Mouse (Mus musculus): ENCODE measurements around the gene Gucy2g.

Gucy2g gene

GRCm38 (mm10) chr19:55247991-55248520, 7.0 kb upstream of the Gucy2g start:
- DNase-seq (ENCODE audit: low spot score) = no peak

DNA sequence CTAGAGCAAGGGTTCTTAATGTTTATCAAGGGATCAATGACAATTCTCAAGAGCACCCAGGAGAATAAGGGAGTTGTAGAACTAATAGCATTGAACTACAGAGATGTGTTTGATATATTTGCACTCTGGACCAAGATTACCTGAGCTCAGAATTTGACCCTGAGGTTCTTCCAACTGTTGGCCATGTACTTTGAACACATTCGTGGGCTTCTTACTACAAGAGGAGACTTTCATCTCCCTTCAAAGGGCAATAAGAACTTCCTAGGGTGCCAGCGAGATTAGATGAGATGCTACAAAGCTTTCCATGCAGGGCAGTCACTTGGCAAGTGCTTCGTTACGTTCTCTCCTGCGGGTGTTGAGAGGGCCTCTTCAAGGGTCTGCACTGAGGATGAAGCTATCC, 6.5 kb upstream of the Gucy2g start:
- no peak for DNase-seq (ENCODE audit: low spot score)

DNA sequence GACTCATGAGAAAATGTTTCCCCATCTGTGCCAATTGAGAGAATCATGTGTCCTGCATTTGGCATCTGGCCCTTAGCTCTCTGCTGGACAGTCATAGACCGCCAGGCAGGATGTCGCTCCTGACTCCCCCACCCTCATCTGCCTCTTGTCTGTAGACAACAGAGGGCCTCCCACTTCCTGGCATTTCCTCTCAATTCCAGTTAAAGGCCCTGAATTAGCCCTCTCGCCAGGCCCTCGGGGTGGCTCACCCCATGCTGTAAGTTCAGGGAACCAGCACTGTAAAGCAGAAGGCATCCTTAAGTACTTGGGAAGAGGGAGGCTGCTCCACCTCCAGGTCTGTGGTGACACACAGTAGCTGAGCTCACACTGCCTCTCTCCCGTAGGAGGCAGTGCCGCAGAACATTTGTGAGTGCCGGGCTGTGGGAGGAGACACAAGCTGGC, 3.8 kb upstream of the Gucy2g start:
- peak; percentile 51 for DNase-seq (ENCODE audit: low spot score)

GRCm38 (mm10) chr19:55239766-55240426, 1.1 kb downstream of the Gucy2g start:
- no peak for DNase-seq (ENCODE audit: low spot score)

DNA sequence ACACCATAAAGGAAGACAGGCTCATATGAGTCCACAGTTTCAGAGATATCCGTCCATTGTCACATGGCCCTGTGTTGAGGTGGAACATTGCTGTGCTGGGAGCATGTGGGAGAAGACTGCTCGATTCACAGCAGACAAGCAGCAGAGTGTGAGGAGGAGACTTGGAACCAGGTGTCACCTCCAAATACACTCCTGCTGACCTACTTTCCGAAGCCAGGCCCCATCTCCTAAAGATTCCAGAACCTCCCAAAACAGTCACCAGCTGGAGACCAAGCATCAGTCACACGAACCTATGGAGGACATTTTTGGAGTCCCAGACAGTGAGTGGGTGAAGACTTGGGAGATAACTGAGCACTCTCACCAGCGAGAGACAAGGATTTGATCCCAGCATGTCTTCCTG, 4.5 kb downstream of the Gucy2g start:
- no peak for DNase-seq (ENCODE audit: low spot score)

GRCm38 (mm10) chr19:55236026-55236425, 5.0 kb downstream of the Gucy2g start:
- no peak for DNase-seq (ENCODE audit: low spot score)

DNA sequence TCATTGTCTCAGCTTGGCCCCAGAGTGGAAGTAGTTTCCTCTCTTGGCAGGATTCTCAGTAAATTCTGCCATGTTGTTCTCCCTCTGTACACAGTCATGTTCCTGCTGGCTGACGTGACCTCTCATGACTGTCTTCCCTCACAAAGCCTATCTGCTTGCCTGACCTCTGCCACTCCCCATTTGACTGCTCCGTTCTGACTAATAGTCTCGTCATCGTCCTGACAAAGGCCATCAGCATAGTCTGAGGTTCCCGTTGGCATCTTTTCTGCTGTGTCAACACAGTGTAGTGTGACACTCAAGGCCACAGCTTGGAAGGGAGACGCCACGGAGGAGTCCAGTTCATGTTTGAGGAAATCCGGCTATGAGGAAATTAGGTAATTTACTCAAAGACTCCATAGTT, 8.9 kb downstream of the Gucy2g start:
- no peak for DNase-seq (ENCODE audit: low spot score)

- no peak for DNase-seq (ENCODE audit: low spot score)
These were observed 10.0 kb downstream of the Gucy2g start for GRCm38 (mm10) chr19:55231081-55231480.

DNA sequence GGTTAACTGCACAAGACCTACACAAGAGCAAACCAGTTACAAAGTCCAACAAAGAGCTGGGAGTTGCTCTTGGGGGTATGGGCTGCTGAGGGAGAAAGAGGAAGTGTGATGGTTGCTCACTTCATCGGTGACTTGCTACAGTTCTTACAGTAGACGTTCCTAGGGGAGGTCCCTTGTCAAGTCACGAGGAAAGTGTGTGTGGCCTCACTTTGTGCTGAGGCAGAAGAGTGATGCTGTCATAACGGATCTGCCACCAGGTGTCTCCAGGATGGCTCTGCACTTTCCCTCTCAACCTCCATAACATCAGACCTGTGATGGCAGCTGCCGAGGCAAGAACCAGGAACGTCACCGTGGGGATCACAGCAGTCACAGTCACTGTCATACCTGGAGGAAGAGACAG, 13.9 kb downstream of the Gucy2g start:
- DNase-seq (ENCODE audit: low spot score) = no peak

GRCm38 (mm10) chr19:55226621-55227020, 14.4 kb downstream of the Gucy2g start:
- no peak for DNase-seq (ENCODE audit: low spot score)

DNA sequence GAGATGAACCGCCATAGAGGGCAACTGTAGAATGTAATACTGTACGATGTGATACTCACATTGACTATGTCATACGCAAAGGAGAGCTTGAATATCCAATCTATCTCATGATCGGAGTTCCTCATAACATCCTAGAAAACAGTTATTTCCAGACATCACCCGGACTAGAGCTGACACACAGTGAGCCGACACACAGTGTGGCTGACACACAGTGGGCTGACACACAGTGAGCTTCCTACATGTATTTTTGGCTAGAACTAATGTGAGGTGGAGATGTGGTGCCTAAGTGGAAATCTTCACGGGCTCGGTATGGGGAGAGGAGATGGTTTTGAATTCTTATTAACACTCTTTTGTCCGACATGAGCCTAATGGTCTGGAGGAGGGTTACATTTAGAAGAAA, 18.8 kb downstream of the Gucy2g start:
- no peak for DNase-seq (ENCODE audit: low spot score)

- DNase-seq (ENCODE audit: low spot score) = no peak
These were observed 19.8 kb downstream of the Gucy2g start for GRCm38 (mm10) chr19:55221208-55221607.

DNA sequence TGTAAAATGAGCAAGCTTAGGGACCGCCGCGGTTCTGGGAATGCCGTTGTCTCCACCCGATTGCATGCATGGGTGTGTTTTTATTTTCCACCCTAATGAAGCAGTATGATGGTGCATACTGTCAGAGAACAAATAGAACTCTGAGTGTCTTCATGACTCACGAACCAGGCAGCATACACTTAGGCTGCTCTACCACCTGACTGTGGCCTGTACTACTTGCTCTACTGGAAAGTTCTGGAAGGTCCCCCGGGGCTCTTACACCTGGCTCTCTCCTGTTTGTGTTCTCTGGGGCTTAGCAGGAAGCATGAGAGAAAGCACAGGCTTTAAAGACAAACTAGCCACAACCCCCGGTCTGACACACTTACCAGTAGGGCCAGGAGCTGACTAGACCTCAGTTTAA, 21.7 kb downstream of the Gucy2g start:
- DNase-seq (ENCODE audit: low spot score) = no peak

GRCm38 (mm10) chr19:55218741-55219221, 22.3 kb downstream of the Gucy2g start:
- no peak for DNase-seq (ENCODE audit: low spot score)

DNA sequence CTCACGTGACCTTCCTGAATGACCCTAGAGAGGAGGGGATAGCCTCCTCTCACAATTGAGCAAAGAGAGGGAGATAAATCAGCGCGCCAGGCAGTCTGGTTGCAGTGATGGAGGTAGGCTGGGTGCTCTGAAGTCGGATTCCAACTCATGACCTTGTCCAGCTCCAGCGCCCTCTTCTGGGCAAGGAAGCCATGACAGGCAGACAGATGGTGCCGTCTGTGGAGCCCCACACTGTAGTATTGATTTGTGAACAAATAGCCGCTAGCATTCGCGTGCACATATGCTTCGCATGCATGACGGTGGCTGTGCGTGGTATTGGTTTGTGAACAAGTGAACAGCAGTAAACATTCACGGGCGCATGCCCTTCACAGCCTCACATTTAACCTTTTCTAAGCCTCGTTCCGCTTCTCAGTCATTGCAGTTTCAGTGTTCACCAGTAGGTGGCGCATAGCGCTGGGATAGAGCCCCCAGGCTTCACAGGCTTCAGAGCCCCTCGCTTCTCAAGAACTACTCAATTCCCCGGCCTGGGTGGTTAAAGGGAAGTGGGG, 22.8 kb downstream of the Gucy2g start:
- peak; percentile 81 for DNase-seq (ENCODE audit: low spot score)

DNA sequence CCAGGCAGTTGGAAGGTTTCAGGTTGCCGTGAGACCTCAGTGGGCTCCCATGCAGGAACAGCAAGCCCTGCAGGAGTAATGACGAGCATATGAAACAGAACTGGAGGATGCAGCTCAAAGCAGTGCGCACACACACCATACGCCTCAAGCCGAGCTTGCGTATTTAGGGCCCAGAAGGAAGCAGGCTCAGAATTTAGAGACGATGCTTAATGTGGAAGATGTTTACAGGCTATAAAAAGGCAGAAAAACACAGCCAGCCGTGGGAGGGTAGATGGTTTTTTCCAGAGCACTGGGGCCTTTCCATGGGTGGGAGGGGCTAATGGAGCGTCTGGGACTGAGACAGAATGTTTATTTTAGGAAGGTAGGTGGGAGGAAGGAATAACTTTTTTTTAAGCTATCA, 23.7 kb downstream of the Gucy2g start:
- peak; percentile 70 for DNase-seq (ENCODE audit: low spot score)

- no peak for DNase-seq (ENCODE audit: low spot score)
These were observed 24.2 kb downstream of the Gucy2g start for GRCm38 (mm10) chr19:55216876-55217275.

DNA sequence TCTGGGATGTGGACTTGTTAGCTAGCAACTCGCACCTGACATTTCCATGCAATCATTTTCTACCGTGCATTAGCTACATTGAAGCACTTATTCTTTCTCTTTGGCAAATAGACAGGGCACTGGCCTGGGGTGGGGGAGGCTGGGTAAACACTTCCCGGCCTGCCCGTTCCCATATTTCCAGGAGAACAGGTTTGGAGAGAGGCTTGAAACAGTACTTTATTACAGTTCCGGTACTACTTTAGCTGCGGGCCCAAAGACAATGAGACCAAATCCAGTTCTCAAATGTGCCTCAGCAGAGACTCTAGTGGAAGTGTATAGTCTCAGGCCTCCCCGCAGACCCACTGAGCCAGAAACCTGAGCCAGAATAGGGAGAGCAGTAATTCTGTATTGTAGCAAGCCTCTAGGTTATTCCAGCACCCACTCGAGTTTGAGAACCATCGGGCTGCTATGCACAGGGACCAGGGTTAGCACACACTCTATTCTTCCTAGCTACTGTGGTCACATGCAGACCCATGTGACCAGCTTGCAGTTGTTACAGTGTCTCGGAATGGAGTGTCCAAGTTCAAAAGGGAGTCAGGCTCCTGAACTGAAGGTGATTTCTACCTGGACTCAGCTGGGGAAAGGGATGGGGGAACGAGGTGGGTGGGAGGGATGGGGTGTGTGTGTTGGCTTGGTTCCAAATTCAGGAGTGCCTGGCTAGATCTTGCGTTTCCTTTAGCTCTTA, 27.3 kb downstream of the Gucy2g start:
- DNase-seq (ENCODE audit: low spot score) = no peak

GRCm38 (mm10) chr19:55211698-55212097, 29.3 kb downstream of the Gucy2g start:
- no peak for DNase-seq (ENCODE audit: low spot score)

GRCm38 (mm10) chr19:55209084-55209483, 32.0 kb downstream of the Gucy2g start:
- no peak for DNase-seq (ENCODE audit: low spot score)

DNA sequence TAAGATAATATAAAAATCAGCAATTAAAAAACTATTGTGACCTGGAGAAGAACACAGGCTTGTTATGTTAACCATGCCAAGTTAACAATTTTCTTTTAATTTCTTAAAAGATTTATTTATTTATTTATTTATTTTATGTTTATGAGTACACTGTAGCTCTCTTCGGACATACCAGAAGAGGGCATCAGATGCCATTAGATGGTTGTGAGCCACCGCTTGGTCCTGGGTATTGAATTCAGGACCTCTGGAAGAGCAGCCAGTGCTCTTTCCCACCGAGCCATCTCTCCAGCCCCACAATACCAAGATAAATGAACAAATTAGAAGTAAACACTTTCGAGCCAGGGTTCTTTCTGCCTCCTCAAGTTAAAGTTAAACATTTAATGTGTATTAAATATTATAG, 32.4 kb downstream of the Gucy2g start:
- DNase-seq (ENCODE audit: low spot score) = no peak

DNA sequence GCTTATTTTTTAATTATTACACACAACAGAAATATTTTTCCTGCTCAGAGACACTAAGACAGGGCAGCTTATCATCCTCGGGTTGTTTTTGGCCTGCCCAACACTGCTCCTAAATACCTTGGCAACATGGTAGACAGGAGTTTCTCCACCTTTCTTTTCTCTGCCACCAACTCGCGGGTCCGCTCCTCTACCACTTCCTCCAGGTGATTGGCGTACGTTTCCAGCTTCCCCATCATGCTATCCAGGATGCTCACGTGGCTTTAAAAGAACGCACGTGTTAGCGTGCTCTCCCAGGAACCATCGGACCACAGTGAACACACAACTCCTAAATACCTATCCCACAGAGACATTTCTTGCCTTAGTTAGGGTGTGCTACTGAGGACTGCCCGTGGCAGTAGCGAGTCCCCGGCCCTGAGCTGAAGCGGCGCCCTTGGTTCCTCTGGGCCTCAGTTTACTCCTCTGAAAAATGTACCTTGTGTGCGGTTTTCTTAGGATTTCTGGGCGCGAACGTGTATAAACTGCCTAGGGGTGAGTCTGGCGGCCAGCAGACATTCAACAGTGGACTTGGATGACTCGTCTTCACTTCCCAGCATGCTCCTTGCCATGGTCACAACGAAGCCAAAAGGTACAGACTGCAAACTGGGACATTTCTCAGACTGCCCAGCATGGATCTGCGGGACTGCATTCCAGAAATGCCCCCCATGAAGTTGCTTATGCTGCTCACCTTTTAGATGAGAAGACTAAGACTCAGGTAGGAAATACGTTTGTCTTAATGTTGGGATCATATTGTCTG, 33.1 kb downstream of the Gucy2g start:
- no peak for DNase-seq (ENCODE audit: low spot score)

All from left cerebral cortex, adult 11 months (tissue).